Comparison of ENCODE assay signal across 8 mouse cellular contexts in genomic region chr17:47567271-47567670, GRCm38 (mm10). TPM values are rescaled to one million over a fixed set of nuclear protein-coding genes. Genes with fewer than 3 reads are reported as not detected.
A peak's percentile ranks its signal among the peaks of the same experiment; 100 is the strongest.
DNase-seq lines count a peak whose midpoint lies in the region; ATAC-seq and TF ChIP-seq lines count a peak whose summit lies in the region.

No protein-coding gene starts in this region.

- no peak for TF ChIP-seq CTCF in bone marrow, adult 2 months (IDR thresholded peaks at IDR 0.05; ENCODE audit: control insufficient read depth, insufficient read depth, low read length)
- TF ChIP-seq CTCF in intestine, postnatal 0 days (IDR thresholded peaks at IDR 0.05; ENCODE audit: low read depth), result no peak

- H3K27ac ChIP-seq in bone marrow, adult 2 months (ENCODE audit: control insufficient read depth, insufficient read depth, low read depth, low read length, poor library complexity), result peak overlapping the region; percentile 3
- H3K27ac ChIP-seq in intestine, postnatal 0 days (ENCODE audit: low read depth, low read length), result peak overlapping the region; percentile 28; the same call in 1 of the 2 replicates
- H3K27ac ChIP-seq in liver, embryonic 16.5 days (ENCODE audit: low read length), result peak overlapping the region; percentile 91
- no peak overlapping the region for H3K27ac ChIP-seq in forebrain, embryonic 16.5 days (ENCODE audit: low read length)

- no peaks in the 10 kb centered on the region for H3K36me3 ChIP-seq in intestine, postnatal 0 days (ENCODE audit: control insufficient read depth, insufficient read depth)
- H3K36me3 ChIP-seq in liver, embryonic 16.5 days (ENCODE audit: control insufficient read depth, insufficient read depth), result no peaks in the 10 kb centered on the region
- H3K36me3 ChIP-seq in forebrain, embryonic 16.5 days (ENCODE audit: control insufficient read depth, insufficient read depth), result no peaks in the 10 kb centered on the region

- no peaks in the 10 kb centered on the region; the same call in 1 of the 2 replicates for H3K4me1 ChIP-seq in bone marrow, adult 2 months (ENCODE audit: control insufficient read depth, insufficient read depth, low read length)
- no peaks in the 10 kb centered on the region for H3K4me1 ChIP-seq in intestine, postnatal 0 days (replicated peaks; ENCODE audit: control insufficient read depth, insufficient read depth, low read length)
- H3K4me1 ChIP-seq in liver, embryonic 16.5 days (ENCODE audit: control insufficient read depth, low read depth, low read length), result peaks cover 37% of the 10 kb centered on the region
- peaks cover 2% of the 10 kb centered on the region; the same call in 1 of the 2 replicates for H3K4me1 ChIP-seq in forebrain, embryonic 16.5 days (replicated peaks; ENCODE audit: control insufficient read depth, insufficient read depth, low read length)

- no peak overlapping the region for H3K4me3 ChIP-seq in bone marrow, adult 2 months (replicated peaks; ENCODE audit: control insufficient read depth, low read depth, low read length)
- H3K4me3 ChIP-seq in intestine, postnatal 0 days (ENCODE audit: low read depth, low read length), result no peak overlapping the region
- no peak overlapping the region for H3K4me3 ChIP-seq in liver, embryonic 16.5 days (ENCODE audit: low read depth, low read length)
- no peak overlapping the region for H3K4me3 ChIP-seq in forebrain, embryonic 16.5 days (replicated peaks; ENCODE audit: low read length)

- 22% methylated on average over 3 of the region's 3 CpGs for WGBS in bone marrow, adult 2 months
- 47% methylated on average over 3 of the region's 3 CpGs for WGBS in intestine, postnatal 0 days
- WGBS in liver, embryonic 16.5 days (ENCODE audit: insufficient replicate concordance), result 38% methylated on average over 3 of the region's 3 CpGs
- WGBS in forebrain, embryonic 16.5 days, result 85% methylated on average over 3 of the region's 3 CpGs

- no peaks in the 10 kb centered on the region for H3K27me3 ChIP-seq in intestine, postnatal 0 days (replicated peaks; ENCODE audit: control insufficient read depth, insufficient read depth, low read length)
- no peaks in the 10 kb centered on the region for H3K27me3 ChIP-seq in liver, embryonic 16.5 days (ENCODE audit: control insufficient read depth, insufficient read depth, low read depth, low read length)
- H3K27me3 ChIP-seq in forebrain, embryonic 16.5 days (replicated peaks; ENCODE audit: control insufficient read depth, insufficient read depth, low read length), result no peaks in the 10 kb centered on the region

- no peaks in the 10 kb centered on the region for H3K9me3 ChIP-seq in intestine, postnatal 0 days (ENCODE audit: control insufficient read depth)
- no peaks in the 10 kb centered on the region for H3K9me3 ChIP-seq in liver, embryonic 16.5 days (replicated peaks; ENCODE audit: control insufficient read depth, low read length)
- H3K9me3 ChIP-seq in forebrain, embryonic 16.5 days (ENCODE audit: control insufficient read depth, low read length), result no peaks in the 10 kb centered on the region

- no peak overlapping the region for H3K9ac ChIP-seq in intestine, postnatal 0 days (ENCODE audit: low read depth, low read length)
- H3K9ac ChIP-seq in liver, embryonic 16.5 days (ENCODE audit: low read depth, low read length), result peak overlapping the region; percentile 23; the same call in 1 of the 2 replicates
- H3K9ac ChIP-seq in forebrain, embryonic 16.5 days (replicated peaks; ENCODE audit: low read depth, low read length), result no peak overlapping the region

- no peak for DNase-seq in urinary bladder, adult 18-20 months (ENCODE audit: low spot score in 2 of 2)
- DNase-seq in thymus, postnatal 25 days, result no peak
- DNase-seq in layer of hippocampus, adult 9-11 months, result no peak

- peak; percentile 82 for ATAC-seq in granulocyte monocyte progenitor cell, adult 5-6 weeks (replicated peaks; ENCODE audit: poor library complexity, severe bottlenecking)
- no peak for ATAC-seq in intestine, postnatal 0 days
- peak; percentile 22; the same call in 1 of the 2 replicates for ATAC-seq in liver, embryonic 16.5 days (ENCODE audit: low read depth)
- ATAC-seq in forebrain, embryonic 16.5 days, result no peak

- no peak for TF ChIP-seq POLR2A in bone marrow, adult 2 months (IDR thresholded peaks at IDR 0.05; ENCODE audit: borderline replicate concordance, control insufficient read depth, low read depth, low read length)

- no peak overlapping the region for H3K4me2 ChIP-seq in intestine, postnatal 0 days (replicated peaks; ENCODE audit: low read depth)
- no peak overlapping the region for H3K4me2 ChIP-seq in liver, embryonic 16.5 days (ENCODE audit: low read depth, low read length)
- no peak overlapping the region for H3K4me2 ChIP-seq in forebrain, embryonic 16.5 days (ENCODE audit: low read length)

RNA-seq across cellular contexts. Expression of gene Bysl, which starts 44.0 kb away (rescaled TPM):
- polyA plus RNA-seq in bone marrow, adult 2 months (2011; ENCODE audit: insufficient read depth, insufficient read length, low replicate concordance, missing spikeins), result 5.8 and 9.5 TPM in 2 replicates
- 16.2 and 17.8 TPM in 2 replicates for total RNA-seq in granulocyte monocyte progenitor cell, adult 5-6 weeks (2014; fragmentation: Nextera tagmentation)
- total RNA-seq in granulocyte monocyte progenitor cell, adult 5-6 weeks (2017), result 12.6 and 16.0 TPM in 2 replicates
- 7.7 and 8.2 TPM in 2 replicates for polyA plus RNA-seq in intestine, postnatal 0 days (2015; fragmentation: Nextera tagmentation; extraction: Ambion mirVana)
- 12.5 and 12.7 TPM in 2 replicates for polyA plus RNA-seq in liver, embryonic 16.5 days (2015; fragmentation: Nextera tagmentation; extraction: Ambion mirVana)
- polyA plus RNA-seq in forebrain, embryonic 16.5 days (2015; fragmentation: Nextera tagmentation; extraction: Ambion mirVana), result 32.9 and 36.1 TPM in 2 replicates

RNA-seq across cellular contexts. Expression of gene Med20, which starts 44.1 kb away (rescaled TPM):
- polyA plus RNA-seq in bone marrow, adult 2 months (2011; ENCODE audit: insufficient read depth, insufficient read length, low replicate concordance, missing spikeins), result 18.0 and 21.2 TPM in 2 replicates
- total RNA-seq in granulocyte monocyte progenitor cell, adult 5-6 weeks (2014; fragmentation: Nextera tagmentation), result 26.3 and 36.3 TPM in 2 replicates
- total RNA-seq in granulocyte monocyte progenitor cell, adult 5-6 weeks (2017), result 25.0 and 29.5 TPM in 2 replicates
- polyA plus RNA-seq in intestine, postnatal 0 days (2015; fragmentation: Nextera tagmentation; extraction: Ambion mirVana), result 22.8 and 22.9 TPM in 2 replicates
- 22.3 and 22.4 TPM in 2 replicates for polyA plus RNA-seq in liver, embryonic 16.5 days (2015; fragmentation: Nextera tagmentation; extraction: Ambion mirVana)
- polyA plus RNA-seq in forebrain, embryonic 16.5 days (2015; fragmentation: Nextera tagmentation; extraction: Ambion mirVana), result 51.6 and 51.8 TPM in 2 replicates

RNA-seq across cellular contexts. Expression of gene Gm20517, which starts 44.1 kb away (rescaled TPM):
- 3.0 and 5.1 TPM in 2 replicates for polyA plus RNA-seq in bone marrow, adult 2 months (2011; ENCODE audit: insufficient read depth, insufficient read length, low replicate concordance, missing spikeins)
- 0.41 and 2.2 TPM in 2 replicates for total RNA-seq in granulocyte monocyte progenitor cell, adult 5-6 weeks (2014; fragmentation: Nextera tagmentation)
- 2.5 and 3.1 TPM in 2 replicates for total RNA-seq in granulocyte monocyte progenitor cell, adult 5-6 weeks (2017)
- polyA plus RNA-seq in intestine, postnatal 0 days (2015; fragmentation: Nextera tagmentation; extraction: Ambion mirVana), result 0.47 and 1.2 TPM in 2 replicates
- polyA plus RNA-seq in liver, embryonic 16.5 days (2015; fragmentation: Nextera tagmentation; extraction: Ambion mirVana), result 0.97 and 1.1 TPM in 2 replicates
- 2.3 and 2.9 TPM in 2 replicates for polyA plus RNA-seq in forebrain, embryonic 16.5 days (2015; fragmentation: Nextera tagmentation; extraction: Ambion mirVana)

Comparison
In these comparisons a context has a peak if more than half of its experiments do, and no peak if none do; other contexts are left out.
1. ATAC-seq: peak in granulocyte monocyte progenitor cell, adult 5-6 weeks (single experiment) and liver, embryonic 16.5 days (single experiment); none in intestine, postnatal 0 days (single experiment) and forebrain, embryonic 16.5 days (single experiment).